Mouse (Mus musculus) adrenal gland, adult (tissue): ENCODE data around the gene Ppp1r3f.

ENCODE experiments used
- DNase-seq, 2 experiments: peaks; one replicate each; pipeline ENCODE4 v3.0.0; 2022 to 2023; ENCODE audit warnings: low spot score in 1 of 2; ENCODE audit not compliant: inconsistent age in 2 of 2

Gene Ppp1r3f

DNA sequence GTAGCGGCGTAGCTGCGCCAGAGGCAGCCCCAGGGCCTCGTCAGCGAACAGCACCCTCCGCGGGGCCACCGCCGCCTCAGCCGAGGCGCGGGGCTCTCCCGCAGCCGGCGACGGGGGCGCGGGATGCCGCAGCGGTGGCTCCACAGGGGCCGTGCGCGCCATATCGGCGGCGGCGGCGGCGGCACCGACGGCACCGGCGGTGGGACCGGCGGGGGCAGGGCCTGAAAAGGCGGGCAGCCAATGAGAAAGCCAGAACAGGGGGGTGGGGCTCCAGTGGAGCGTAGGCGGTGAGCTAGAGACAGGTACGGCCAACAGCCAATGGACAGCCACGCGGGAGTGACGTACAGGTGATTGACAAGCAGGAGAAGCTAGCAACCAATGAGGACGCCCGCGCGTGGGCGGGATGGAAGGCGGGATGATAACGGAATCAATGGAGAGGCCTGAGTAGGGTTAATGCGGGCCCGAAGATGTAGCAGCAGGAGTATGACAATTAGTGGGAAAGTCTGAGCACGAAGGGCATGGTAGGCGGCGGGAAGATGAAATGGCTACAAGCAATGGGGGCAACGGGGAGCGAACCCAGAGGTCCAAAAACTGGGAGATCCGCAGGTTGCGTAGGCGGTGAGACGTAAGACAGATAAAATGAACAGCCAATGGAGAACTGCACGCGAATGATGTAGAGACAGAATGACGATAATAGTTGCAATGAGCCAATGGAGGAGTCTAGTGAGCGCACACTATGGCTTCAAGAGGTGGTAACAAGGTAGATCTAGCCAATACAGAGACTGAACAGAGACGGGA is at the start of gene Ppp1r3f:
Gene Ppp1r3f (minus strand): TSS at position 197 of the 798 bp plus-strand sequence.
- peak; percentile 94 to 96 for DNase-seq

- no peak for DNase-seq
These were observed 43.9 kb upstream of the Ppp1r3f start for GRCm38 (mm10) chrX:7617889-7618551.

DNA sequence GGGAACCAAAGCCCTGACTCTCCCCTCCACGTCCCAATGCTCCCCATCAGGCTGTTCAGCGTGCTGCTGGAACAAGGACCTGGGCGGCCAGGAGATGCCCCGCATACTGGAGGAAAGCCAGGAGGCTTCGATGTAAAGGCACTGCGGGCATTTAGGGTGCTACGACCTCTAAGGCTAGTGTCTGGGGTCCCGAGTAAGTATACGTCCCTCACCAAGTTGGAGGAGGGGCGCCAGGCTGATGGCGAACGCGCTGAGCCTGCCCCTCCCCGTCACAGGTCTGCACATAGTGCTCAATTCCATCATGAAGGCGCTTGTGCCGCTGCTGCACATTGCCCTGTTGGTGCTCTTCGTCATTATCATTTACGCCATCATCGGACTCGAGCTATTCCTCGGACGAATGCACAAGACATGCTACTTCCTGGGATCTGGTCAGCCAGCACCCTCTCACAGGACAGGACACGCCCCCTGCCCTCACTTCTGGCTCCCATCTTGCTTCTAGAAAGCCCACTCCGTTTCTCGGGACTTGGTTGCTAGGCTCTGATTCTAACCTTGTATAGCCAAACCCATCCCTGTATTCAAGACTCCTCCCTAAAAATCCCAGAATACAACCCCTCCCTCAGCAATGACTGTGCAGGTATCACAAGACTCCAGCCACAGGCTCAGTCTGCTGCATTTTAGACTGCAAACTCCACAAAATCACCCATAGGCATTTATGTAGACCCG is 36.6 kb upstream of the Ppp1r3f start:
- DNase-seq, result no peak

- no peak for DNase-seq
These were observed 36.0 kb upstream of the Ppp1r3f start for GRCm38 (mm10) chrX:7610035-7610434.

DNA sequence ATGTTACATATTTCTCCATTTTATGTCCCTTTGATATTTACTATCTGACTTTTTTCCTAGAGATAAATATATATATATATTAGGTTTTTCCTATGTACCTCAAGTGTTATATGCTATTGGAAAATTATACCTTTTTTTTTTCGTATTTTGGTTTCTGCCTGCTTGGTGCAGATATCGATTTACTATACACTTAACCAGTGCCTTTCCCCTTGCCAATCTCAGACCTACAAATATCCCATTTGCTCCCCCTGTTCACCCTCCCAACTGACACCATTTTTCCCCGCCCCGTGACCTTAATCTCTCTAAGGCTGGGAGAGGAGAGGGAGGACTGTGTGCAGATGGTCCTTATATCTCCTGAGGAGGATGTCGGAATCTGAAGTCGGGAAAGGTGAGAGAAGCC is 32.7 kb upstream of the Ppp1r3f start, which contains the start of gene Cacna1f:
Gene Cacna1f (plus strand): TSS at position 301 of the 400 bp plus-strand sequence.
- DNase-seq, result no peak

DNA sequence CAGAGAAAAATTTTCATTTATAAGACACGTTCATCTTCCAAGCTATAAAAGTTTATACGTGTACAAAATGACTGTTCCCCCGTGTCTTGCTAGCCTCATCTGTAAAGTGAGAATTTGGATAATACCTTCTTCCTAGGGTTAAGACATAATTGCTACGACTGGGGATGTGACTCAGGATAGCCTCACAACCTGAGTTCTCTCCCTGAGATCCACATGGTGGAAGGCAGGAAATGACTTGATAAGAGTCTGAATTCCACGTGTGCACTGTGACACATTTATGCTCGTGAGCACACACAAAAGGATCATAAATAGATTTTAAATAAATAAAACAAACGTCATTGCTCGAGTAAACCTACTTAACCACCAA is 31.5 kb upstream of the Ppp1r3f start:
- no peak for DNase-seq

GRCm38 (mm10) chrX:7604879-7605574 is 30.9 kb upstream of the Ppp1r3f start, which contains the start of gene Ccdc22:
Gene Ccdc22, minus strand, starts transcription at chrX:7605517.
- DNase-seq, result peak; percentile 86 to 92

GRCm38 (mm10) chrX:7604004-7604403 is 29.9 kb upstream of the Ppp1r3f start:
- DNase-seq, result peak in 1 of 2 experiments; percentile 42

GRCm38 (mm10) chrX:7595371-7595770 is 21.3 kb upstream of the Ppp1r3f start:
- no peak for DNase-seq

DNA sequence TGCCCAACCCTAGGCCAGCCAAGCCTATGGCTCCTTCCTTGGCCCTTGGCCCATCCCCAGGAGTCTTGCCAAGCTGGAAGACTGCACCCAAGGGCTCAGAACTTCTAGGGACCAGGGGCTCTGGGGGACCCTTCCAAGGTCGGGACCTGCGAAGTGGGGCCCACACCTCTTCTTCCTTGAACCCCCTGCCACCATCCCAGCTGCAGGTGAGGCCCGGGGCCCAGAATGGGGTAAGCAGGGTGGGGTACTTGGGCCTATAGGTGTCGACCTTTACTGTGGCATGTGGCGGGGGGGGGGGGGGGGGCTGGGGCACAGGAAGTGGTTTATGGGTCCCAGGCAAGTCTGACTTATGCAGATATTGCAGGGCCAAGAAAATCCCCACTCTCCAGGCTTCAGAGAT is 12.3 kb upstream of the Ppp1r3f start:
- DNase-seq, result no peak

DNA sequence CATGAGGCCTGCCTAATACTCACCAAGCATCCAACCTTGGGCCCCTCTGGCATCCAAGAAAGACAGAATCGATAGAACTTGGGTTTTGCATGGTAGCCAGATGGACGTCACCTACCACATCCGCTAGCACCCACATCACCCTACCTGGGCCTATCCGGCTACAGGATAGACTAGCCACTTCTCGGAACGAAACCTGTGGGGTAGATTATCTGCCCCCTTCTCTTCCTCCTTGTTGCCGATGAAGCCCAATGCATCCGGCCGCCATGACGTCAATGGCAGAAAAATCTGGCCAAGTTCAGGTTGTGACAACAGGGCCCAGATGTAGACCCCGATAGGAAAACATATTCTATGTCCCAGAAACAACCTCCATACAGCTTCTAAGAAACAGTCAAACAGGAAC is 9.8 kb upstream of the Ppp1r3f start:
- no peak for DNase-seq

DNA sequence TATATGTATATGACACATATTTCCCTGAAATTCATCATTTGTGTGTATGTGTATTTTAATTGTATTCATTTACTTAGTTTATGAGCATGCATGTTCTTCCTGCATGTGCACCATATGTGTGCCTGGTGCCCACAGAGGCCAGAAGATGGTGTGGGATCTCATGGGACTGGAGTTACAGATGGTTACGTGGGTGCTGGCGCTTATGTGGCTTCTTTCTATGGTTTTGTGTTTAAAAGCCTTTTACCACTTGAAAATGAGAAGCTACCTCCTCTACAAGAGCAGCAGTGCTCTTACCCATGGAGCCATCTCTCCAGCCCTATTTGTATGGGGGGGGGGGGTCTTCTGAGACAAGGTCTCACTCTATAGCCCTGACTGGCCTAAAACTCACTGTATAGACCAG is 7.1 kb upstream of the Ppp1r3f start:
- no peak for DNase-seq

DNA sequence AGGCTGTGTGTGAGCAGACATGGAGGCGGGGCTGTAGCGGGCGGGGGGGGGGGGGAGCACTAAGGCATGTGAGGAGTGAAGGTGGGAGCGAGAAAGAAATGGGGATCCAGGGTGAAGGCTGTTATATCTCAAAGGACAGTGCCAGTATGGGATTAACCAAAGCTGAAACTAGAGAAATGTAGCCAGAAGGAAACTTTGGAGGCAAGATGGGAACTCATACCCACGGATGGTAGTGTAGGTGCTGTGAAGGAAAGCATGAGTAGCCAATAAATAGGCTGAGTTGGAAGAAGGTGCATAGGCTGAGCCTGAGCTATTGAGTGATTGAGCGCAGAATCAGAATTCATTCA is 775 bp upstream of the Ppp1r3f start:
- no peak for DNase-seq

DNA sequence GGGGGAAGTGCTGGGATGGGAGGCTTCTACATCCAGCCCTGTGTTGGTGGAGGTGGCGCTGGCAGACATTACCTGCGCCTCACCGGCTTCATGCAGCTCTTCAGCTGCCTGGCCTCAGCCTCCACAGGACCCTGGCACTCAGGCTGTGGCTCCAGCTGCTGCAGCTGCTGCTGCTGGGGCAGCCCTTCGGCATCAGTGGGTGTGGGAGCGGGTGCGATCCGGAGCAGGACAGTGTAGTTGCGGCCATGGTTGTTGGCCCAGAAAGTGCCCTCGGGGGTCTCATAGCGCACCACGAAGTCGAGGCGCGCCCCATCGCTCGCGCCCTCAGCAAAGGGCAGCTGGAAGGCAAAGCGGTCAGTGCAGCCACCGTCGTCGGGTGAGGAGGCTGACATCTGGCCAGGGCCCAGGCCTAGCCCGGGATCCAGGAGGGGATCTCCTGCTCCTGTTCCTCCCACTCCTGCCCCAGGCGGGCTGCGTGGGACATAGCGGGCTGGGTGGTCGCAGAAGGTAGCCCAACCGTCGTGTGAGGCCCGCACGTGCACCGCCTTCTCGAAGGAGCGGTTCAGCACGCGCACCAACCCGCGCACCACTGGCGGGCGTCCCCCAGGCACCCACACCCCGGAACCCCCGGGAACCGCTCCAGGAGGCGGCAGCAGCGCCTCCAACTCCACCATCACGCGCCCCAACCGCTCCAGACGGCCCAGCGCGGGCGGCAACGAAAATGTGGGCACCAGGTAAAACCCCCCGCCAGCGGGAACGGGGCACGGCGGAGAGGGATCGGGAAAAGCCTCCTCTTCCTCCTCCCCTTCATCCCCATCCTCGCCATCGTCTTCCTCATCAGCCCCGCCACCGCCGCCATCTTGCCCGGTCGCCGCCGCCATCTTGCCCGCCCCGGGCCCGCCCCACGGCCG is 652 bp downstream of the Ppp1r3f start, which contains the start of gene Foxp3:
Gene Foxp3 (plus strand): TSS at position 469 of the 911 bp plus-strand sequence.
- peak in 1 of 2 experiments; percentile 61 for DNase-seq

GRCm38 (mm10) chrX:7572466-7572865 is 1.6 kb downstream of the Ppp1r3f start:
- peak in 1 of 2 experiments; percentile 41 for DNase-seq

- no peak for DNase-seq
These were observed 2.4 kb downstream of the Ppp1r3f start for GRCm38 (mm10) chrX:7571565-7572136.

GRCm38 (mm10) chrX:7570481-7571175 is 3.5 kb downstream of the Ppp1r3f start:
- no peak for DNase-seq

DNA sequence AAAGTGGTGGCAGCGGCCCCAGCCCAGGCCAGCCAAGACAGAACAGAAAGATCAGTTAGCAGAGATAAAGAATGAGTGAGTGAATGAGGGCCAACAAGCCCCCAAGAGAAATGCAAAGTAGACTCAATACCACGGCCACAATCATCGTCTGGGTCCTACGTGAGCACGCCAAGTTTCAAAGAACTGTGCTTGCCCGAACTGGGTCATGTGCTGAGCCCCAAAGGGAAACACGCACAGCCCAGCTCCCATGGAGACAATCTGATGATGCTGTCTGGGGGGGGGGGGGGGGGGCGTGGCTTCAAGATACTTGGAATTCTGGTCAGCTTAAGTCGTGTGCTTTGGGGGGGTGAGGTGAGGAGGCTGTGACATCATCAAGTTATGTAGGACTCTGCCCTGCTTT is 6.6 kb downstream of the Ppp1r3f start:
- DNase-seq, result no peak

- no peak for DNase-seq
These were observed 7.7 kb downstream of the Ppp1r3f start for GRCm38 (mm10) chrX:7566352-7566751.
